Mouse (Mus musculus) neutrophil, adult 5-6 weeks (primary cell): ENCODE results near the gene Sppl3. TPM values are rescaled to one million over a fixed set of nuclear protein-coding genes. Genes with fewer than 3 reads are reported as not detected.

Experiments used
- ATAC-seq: fragments of 151-379, 151-347 bp; 2 replicates; pipeline ENCODE4 v1.8.0; 2017; ENCODE audit warnings: mild to moderate bottlenecking, moderate TSS enrichment; ENCODE audit not compliant: insufficient number of reproducible peaks, poor library complexity, low FRiP score, severe bottlenecking; ENCODE audit errors: extremely low read depth
- total RNA-seq: library from RNA; stranded (forward); fragments of 200-1000 nt; gene quantifications from 2 replicates; pipeline ENCODE4 v1.2.3, GENCODE M21; 2017

Sppl3 gene
- total RNA-seq, 1 experiment from 2014 or later: 34.7 TPM

DNA sequence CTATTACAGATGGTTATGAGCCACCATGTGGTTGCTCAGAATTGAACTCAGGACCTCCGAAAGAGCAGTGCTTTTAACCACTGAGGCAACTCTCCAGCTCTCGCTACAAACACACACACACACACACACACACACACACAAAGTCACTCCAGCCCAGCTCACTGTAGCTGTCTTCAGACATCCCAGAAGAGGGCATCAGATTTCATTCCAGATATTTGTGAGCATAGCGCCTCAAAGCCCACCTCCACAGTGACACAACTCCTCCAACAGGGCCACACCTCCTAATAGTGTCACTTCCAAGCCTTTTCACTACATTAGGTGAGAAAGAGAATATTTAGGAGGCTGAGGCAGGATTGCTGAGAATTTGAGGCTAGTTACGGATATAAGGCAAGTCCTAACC is 128.2 kb downstream of the Sppl3 start:
- ATAC-seq: no peak

DNA sequence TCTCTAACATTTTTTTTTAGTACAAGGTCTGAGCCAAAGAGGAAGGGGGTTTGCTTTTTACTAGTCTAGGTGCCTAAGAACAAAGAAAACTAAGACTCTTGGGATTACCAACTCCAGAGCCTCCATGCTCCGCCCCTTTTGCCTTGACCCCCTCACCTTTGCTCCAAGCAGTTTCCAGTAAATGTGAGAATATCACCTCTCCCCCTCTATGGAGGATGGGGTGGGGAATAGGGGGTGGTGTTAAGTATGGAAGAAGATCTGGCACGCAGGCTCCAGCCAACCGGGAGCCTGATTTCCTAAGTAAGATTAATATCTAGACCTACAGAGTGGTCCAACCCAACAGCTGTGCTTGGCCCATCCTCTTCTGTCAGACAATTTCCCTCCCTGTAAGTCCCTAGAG is 129.8 kb downstream of the Sppl3 start:
- no peak for ATAC-seq

DNA sequence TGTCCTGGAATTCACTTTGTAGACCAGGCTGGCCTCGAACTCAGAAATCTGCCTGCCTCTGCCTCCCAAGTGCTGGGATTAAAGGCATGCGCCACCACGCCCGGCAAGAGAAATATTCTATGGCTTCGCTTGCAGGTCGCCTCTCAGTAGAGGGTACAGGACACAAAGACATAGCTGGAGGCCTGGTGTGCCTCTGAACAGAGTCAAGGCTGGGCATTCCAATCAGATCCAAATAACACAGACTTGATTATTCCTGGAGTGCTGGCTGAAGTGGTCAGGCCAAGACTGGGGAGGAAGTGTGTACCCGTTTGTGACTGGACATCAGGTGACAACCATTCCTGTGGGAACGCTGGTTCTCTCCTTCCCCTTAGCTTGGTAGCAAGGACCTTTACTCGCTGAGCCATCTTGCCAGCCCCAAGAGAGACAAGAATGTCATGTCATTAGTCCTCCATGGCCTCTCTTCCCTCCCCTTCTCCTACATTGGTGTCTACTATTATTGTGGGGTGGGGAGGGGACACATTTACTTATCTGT is 131.3 kb downstream of the Sppl3 start:
- no peak for ATAC-seq

- no peak for ATAC-seq
Observed at GRCm38 (mm10) chr5:115143552-115143951, 132.6 kb downstream of the Sppl3 start.

DNA sequence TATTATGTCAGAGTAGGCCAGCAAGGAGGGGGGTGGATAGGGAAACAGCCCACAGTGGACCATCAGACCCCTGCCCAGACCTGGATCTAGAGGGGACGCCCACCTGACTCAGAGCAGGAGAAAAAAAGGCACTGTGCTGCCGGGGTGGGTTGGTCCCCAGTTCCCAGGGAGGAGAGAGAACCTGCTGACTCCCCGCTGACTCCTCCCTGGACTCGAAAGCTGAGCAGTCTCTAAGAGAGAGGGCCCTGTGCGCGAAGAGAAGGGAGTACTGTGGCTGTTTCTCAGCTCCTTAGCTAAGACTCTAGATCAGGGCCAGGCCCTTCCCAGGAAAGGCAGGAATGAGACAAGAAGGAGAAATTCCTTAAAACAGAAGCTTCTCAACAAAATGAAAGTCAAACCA is 133.5 kb downstream of the Sppl3 start:
- ATAC-seq: no peak

DNA sequence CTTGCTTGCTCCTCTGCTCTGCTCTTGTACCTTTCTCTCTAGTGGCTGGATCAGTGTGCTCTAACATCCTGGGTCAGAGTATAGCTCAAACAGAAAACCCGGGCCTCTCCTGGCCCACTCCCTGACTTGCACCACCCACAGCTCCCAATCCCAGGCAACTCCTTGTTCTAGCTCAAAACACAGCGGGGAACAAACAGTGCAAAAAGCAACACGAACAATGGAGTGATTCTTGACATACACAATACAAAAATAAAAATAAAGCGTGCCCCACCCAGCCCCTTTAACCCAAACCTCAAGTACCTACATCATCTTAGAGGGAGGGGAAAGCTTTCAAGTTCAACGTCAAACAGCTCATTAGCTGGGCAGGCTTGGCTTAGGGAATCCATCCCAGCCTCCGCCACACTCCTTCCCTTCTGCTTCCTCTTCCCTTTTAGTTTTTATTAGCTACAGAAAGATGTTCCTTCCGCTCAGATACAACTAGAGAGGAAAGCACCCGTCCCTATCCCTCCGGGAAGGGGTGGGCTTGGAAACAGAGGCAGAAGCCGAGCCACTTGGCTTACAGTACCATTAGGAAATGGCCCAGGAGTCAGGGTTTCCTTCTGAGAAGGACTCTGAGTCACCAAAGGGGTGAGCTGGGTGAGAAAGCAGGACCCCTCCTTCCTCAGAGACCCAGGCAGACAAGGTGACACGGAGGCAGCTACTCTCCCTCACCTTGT is 134.5 kb downstream of the Sppl3 start:
- no peak for ATAC-seq

- ATAC-seq: no peak
Observed at GRCm38 (mm10) chr5:115145976-115146746, 135.2 kb downstream of the Sppl3 start.

DNA sequence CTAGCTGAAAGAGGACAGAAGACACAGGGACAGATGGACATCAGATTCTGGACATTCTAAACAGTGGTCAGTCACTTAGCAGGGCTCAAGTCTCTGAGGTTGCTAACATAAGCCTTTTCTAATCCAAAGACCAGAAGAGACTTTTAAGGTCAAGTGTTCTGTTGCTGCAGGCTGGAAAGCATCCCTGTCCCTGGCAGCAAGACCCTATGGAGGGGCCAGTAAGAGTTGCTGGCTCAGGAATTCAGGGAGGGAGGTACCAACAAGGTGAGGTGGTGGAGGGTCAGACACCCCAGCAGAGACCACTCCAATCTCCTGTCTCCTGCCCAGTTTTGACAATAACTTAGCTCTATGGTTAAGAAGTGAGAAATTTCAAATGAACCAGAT is 135.8 kb downstream of the Sppl3 start:
- ATAC-seq: no peak

DNA sequence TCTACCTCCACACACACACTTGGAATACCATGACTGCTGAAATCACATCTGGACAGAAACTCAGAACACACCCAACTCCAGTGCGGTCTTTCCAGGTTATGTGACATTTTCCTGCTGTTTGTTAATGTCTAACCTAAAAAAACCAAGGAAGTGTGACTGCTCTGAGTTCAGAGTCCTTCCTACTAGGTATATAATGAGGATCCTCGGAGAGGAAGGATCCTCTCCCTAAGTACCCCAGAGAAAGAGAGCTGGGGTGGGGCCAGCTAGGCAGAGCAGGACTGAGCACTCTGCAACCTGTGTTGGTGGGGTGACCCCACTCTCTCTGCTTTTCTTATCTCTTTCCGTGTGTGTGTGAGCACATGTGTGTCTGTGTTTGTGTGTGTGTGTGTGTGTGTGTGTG is 136.5 kb downstream of the Sppl3 start:
- no peak for ATAC-seq

- no peak for ATAC-seq
Observed at GRCm38 (mm10) chr5:115148378-115148777, 137.4 kb downstream of the Sppl3 start.

Other genes with a start within 250 kb of the Sppl3 start
- gene Ankrd13a, start 236.5 kb upstream of the Sppl3 start, total RNA-seq: 309 and 325 TPM in 2 replicates
- 214 and 229 TPM in 2 replicates for gene Git2, start 235.6 kb upstream of the Sppl3 start, total RNA-seq
- gene 1500011B03Rik, start 187.7 kb upstream of the Sppl3 start, total RNA-seq: 29.0 and 41.8 TPM in 2 replicates
- 1.1 and 3.1 TPM in 2 replicates for gene 4930519G04Rik, start 157.5 kb upstream of the Sppl3 start, total RNA-seq
- gene Gm9936, start 152.5 kb upstream of the Sppl3 start, total RNA-seq: 0.23 TPM in 1 of 2 replicates, not detected in the other
- 336 and 355 TPM in 2 replicates for gene Oasl2, start 114.2 kb upstream of the Sppl3 start, total RNA-seq
- 37.8 and 41.7 TPM in 2 replicates for gene Oasl1, start 87.9 kb upstream of the Sppl3 start, total RNA-seq
- gene 2210016L21Rik, start 69.0 kb upstream of the Sppl3 start, total RNA-seq: 15.6 and 15.8 TPM in 2 replicates
- gene Hnf1a, start 40.0 kb upstream of the Sppl3 start, total RNA-seq: 0.12 TPM in 1 of 2 replicates, not detected in the other
- 1.4 TPM in 1 of 2 replicates, not detected in the other for gene Gm10401, start 87.2 kb downstream of the Sppl3 start, total RNA-seq
- 7.1 and 10.5 TPM in 2 replicates for gene Acads, start 108.2 kb downstream of the Sppl3 start, total RNA-seq
- 20.7 and 22.1 TPM in 2 replicates for gene Unc119b, start 123.8 kb downstream of the Sppl3 start, total RNA-seq
- gene Mlec, start 147.0 kb downstream of the Sppl3 start, total RNA-seq: 69.5 and 71.7 TPM in 2 replicates
- not detected in 2 replicates for gene Cabp1, start 183.2 kb downstream of the Sppl3 start, total RNA-seq
- gene Pop5, start 224.7 kb downstream of the Sppl3 start, total RNA-seq: 22.7 and 39.8 TPM in 2 replicates